Mouse (Mus musculus) megakaryocyte progenitor cell, adult 5-6 weeks (primary cell): ENCODE measurements around the gene Spz1. TPM values are rescaled to one million over a fixed set of nuclear protein-coding genes. Genes with fewer than 3 reads are reported as not detected.

ENCODE experiments used
- ATAC-seq: replicated peaks from 2 replicates; pipeline ENCODE4 v1.8.0; 2016; ENCODE audit warnings: mild to moderate bottlenecking, moderate TSS enrichment, inconsistent platforms; ENCODE audit not compliant: poor library complexity
- total RNA-seq, 2 experiments: library from RNA; stranded (forward) in 1 of 2; stranded (reverse) in 1 of 2; fragments of 157-497, 149-512 nt in 1 of 2; fragments of 200-1000 nt in 1 of 2; gene quantifications; 2 replicates each; pipeline versions ENCODE4 v1.2.3 to v1.2.4; 2015 to 2017

The Spz1 gene
- total RNA-seq, 2 experiments from 2014 or later = not detected

GRCm38 (mm10) chr13:92580220-92581043, 4.5 kb upstream of the Spz1 start:
- ATAC-seq = peak; percentile 95

GRCm38 (mm10) chr13:92578210-92578609, 2.2 kb upstream of the Spz1 start:
- no peak for ATAC-seq

GRCm38 (mm10) chr13:92576688-92577087, 716 bp upstream of the Spz1 start:
- peak; percentile 33 for ATAC-seq

DNA sequence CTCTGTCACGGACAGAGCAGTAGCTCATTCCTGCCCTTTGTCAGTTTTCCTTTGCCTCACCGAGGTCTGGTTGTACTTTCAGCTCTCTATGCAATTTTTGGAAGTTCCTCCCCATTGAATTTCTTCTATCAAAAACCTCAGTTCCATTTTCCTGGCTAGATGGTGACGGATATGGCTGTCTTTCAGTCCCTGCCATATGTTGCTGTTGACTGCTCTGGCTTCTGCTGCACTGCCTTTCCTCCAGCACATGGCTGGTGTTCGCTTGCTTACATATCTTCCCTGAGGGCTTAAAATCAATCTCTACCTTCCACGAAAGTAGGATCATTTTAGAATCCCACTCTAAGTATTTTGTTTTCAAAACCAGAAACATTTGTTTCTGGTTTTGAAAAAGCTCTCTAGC, 16.5 kb downstream of the Spz1 start:
- ATAC-seq = no peak

DNA sequence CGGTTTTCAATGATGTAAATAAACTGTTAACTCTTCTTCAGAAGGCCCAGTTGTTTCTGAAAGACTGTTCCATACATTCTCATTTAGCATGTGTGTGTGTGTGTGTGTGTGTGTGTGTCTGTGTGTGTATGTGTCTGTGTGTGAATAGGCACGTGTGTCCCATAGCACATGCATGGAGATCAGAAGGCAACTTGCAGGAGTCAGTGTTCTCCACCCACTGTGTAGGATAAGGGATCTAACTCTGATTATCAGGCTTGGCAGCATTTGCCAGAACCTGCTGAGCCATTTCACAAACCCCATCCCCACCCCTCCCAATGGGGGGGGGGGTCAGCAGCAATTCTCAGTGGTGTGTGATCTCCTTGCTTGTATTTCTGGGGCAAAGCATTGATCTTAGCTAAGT, 18.7 kb downstream of the Spz1 start:
- no peak for ATAC-seq

GRCm38 (mm10) chr13:92556458-92557126, 19.4 kb downstream of the Spz1 start:
- ATAC-seq = no peak

DNA sequence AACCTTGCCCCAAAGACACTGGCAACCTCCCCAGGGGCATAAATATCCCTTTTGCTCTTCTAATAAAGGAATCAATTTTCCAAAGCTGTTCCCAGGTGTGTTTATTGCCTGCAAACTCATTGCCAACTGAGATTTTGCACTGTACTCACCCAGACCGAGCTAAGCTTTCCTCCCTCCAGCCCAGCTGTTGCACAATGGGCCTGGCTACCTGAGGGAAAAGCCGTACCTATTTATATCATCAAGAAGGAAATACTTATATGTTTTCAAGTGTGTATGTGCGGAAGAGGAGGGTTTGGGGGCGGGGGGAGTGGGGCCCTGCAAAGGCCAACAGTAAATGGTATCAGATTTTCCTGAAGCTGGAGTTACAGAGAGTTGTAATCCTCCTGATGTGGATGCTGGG, 28.9 kb downstream of the Spz1 start:
- ATAC-seq = no peak

GRCm38 (mm10) chr13:92540997-92541396, 35.0 kb downstream of the Spz1 start:
- no peak for ATAC-seq

DNA sequence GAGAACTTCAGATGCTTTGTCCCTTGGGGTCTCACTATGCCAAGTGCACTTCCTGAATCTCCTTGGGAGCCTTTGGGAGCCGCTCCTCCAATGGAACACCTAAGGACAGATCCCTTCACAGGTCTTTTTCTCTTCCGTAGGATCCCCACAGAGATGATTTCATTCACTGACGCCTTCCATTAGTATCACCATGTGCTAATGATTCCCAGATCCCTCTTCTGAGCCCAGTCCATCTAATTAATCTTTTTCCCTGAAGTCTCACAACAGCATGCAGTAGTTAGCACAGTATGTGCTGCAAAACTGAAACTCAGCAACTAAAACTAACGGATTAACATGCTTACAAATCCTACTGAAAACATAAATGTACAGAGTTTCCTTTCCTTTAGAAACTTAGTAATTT, 36.8 kb downstream of the Spz1 start:
- ATAC-seq = no peak

GRCm38 (mm10) chr13:92533801-92534200, 42.2 kb downstream of the Spz1 start:
- ATAC-seq = no peak

- no peak for ATAC-seq
Observed at GRCm38 (mm10) chr13:92532216-92532615, 43.8 kb downstream of the Spz1 start.

GRCm38 (mm10) chr13:92531237-92531636, 44.7 kb downstream of the Spz1 start:
- ATAC-seq = no peak; the same call in 1 of the 2 replicates

DNA sequence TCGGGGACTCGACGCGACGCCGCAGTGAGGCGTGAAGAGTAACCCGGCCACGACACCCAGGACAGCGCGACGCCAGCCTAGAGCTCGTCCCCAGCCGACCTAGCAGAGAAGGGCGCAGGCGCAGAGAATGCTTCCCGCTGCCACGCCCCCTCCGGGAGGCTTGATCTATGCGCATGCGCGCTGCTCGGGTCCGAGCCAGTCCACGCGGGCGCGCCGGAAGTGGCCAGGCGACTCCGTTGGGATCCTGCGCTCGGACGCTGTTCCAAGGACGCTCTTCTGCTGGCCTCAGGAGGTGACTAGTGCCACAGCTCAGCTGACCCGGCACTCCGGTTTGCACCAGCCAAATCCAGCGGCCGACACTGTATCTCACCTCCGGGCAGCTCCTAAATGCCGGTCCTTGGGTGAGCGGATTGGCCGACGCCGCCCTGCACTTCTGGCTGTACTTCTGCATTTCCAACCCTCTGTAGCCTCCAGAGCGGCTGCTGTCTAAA, 45.2 kb downstream of the Spz1 start, which contains the start of gene Zfyve16:
Gene Zfyve16, minus strand, starts transcription at position 148 of the 491 bp plus-strand sequence.
- peak; percentile 91 for ATAC-seq

GRCm38 (mm10) chr13:92529828-92530720, 45.9 kb downstream of the Spz1 start:
- ATAC-seq = no peak

Other genes starting within 250 kb of the Spz1 start
- gene Dhfr, start 221.4 kb downstream of the Spz1 start, total RNA-seq (2015) = 22.1 and 24.7 TPM in 2 replicates
- 21.5 and 22.6 TPM in 2 replicates for gene Dhfr, start 221.4 kb downstream of the Spz1 start, total RNA-seq (2017)
- 35.6 and 46.4 TPM in 2 replicates for gene Msh3, start 221.2 kb downstream of the Spz1 start, total RNA-seq (2015)
- gene Msh3, start 221.2 kb downstream of the Spz1 start, total RNA-seq (2017) = 30.3 and 39.5 TPM in 2 replicates
- not detected in 2 replicates for gene Ankrd34b, start 150.3 kb downstream of the Spz1 start, total RNA-seq (2015)
- gene Ankrd34b, start 150.3 kb downstream of the Spz1 start, total RNA-seq (2017) = 0.03 TPM in 1 of 2 replicates, not detected in the other
- 7.2 and 9.1 TPM in 2 replicates for gene Fam151b, start 92.2 kb downstream of the Spz1 start, total RNA-seq (2015)
- gene Fam151b, start 92.2 kb downstream of the Spz1 start, total RNA-seq (2017) = 5.6 and 7.1 TPM in 2 replicates
- 5.1 and 7.9 TPM in 2 replicates for gene Zfyve16, start 45.3 kb downstream of the Spz1 start, total RNA-seq (2015)
- 4.7 and 7.1 TPM in 2 replicates for gene Zfyve16, start 45.3 kb downstream of the Spz1 start, total RNA-seq (2017)
- 9.1 and 9.4 TPM in 2 replicates for gene Serinc5, start 34.9 kb upstream of the Spz1 start, total RNA-seq (2015)
- gene Serinc5, start 34.9 kb upstream of the Spz1 start, total RNA-seq (2017) = 5.9 TPM in 2 replicates
- gene Thbs4, start 218.6 kb upstream of the Spz1 start, total RNA-seq (2015) = not detected in 2 replicates
- gene Thbs4, start 218.6 kb upstream of the Spz1 start, total RNA-seq (2017) = 0.30 TPM in 1 of 2 replicates, not detected in the other